Mouse (Mus musculus): Measurements from ENCODE around the gene Olfr1301. TPM values are rescaled to one million over a fixed set of nuclear protein-coding genes. Genes with fewer than 3 reads are reported as not detected.

Gene Olfr1301
- polyA plus RNA-seq (2015; fragmentation: Nextera tagmentation; extraction: Ambion mirVana) = not detected in 2 replicates

DNA sequence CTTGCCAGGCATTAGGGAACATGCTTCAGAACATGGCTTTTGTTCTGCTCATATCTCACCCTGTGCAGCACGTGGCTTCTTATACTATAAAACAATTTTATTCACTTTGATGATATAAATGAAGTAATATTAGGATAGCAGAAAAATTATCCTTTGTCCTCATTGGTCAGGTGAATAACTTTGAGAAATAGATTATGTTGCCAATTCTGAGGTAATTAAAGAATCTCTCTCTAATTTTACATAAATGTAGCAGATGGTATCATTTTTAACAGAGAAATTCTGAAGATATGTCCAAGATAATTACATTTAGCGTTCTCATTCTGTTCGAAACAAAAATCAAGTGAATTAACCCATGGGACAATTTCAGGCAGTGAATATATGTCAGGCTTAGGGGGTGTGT is at the start of gene Olfr1301:
TSS of gene Olfr1301 (plus strand) at position 301 of the 400 bp plus-strand sequence.
- no peak within 1 kb of the TSS for H3K4me2 ChIP-seq (ENCODE audit: low read length)
- no peaks in the 10 kb centered on the region for H3K27me3 ChIP-seq (ENCODE audit: control insufficient read depth, insufficient read depth, low read depth, low read length)
- H3K9me3 ChIP-seq (replicated peaks; ENCODE audit: control insufficient read depth, low read length, poor library complexity, severe bottlenecking) = no peaks in the 10 kb centered on the region
- no peak within 1 kb of the TSS for H3K4me3 ChIP-seq (ENCODE audit: low read depth, low read length)
- no peaks in the 10 kb centered on the region for H3K36me3 ChIP-seq (ENCODE audit: control insufficient read depth, insufficient read depth, low read length)
- H3K4me1 ChIP-seq (ENCODE audit: control insufficient read depth, insufficient read depth, low read length) = no peaks in the 10 kb centered on the region
- WGBS = 87% methylated on average over 3 of the region's 3 CpGs
- H3K27ac ChIP-seq (ENCODE audit: low read length) = no peak within 1 kb of the TSS
- H3K9ac ChIP-seq (ENCODE audit: low read depth, low read length) = no peak within 1 kb of the TSS
- no peak for ATAC-seq

DNA sequence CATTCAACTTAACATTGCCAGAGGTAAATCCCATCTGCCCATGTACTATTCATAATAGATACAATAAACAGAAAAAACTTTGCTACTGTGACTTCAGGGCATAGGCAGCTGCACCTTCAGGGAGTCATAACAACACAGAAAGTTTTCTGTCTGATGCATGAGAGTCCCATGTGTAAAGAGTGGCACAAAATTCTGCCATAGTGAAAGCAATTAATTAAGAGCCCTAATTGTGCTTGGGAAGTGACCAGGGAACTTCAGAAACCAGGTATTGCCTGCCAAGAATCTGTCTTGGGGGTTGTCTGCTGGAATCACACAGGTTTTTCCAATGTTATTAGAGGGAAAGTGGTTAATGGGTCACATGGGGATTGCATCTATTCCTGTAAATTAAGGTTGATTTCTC is 24.1 kb upstream of the Olfr1301 start:
- H3K4me1 ChIP-seq (ENCODE audit: control insufficient read depth, insufficient read depth, low read length) = no peaks in the 10 kb centered on the region
- no peak overlapping the region for H3K4me3 ChIP-seq (ENCODE audit: low read depth, low read length)
- H3K9ac ChIP-seq (ENCODE audit: low read depth, low read length) = no peak overlapping the region
- H3K4me2 ChIP-seq (ENCODE audit: low read length) = no peak overlapping the region
- no peak for ATAC-seq
- H3K36me3 ChIP-seq (ENCODE audit: control insufficient read depth, insufficient read depth, low read length) = no peaks in the 10 kb centered on the region
- H3K27ac ChIP-seq (ENCODE audit: low read length) = no peak overlapping the region
- H3K9me3 ChIP-seq (replicated peaks; ENCODE audit: control insufficient read depth, low read length, poor library complexity, severe bottlenecking) = no peaks in the 10 kb centered on the region
- no peaks in the 10 kb centered on the region for H3K27me3 ChIP-seq (ENCODE audit: control insufficient read depth, insufficient read depth, low read depth, low read length)

DNA sequence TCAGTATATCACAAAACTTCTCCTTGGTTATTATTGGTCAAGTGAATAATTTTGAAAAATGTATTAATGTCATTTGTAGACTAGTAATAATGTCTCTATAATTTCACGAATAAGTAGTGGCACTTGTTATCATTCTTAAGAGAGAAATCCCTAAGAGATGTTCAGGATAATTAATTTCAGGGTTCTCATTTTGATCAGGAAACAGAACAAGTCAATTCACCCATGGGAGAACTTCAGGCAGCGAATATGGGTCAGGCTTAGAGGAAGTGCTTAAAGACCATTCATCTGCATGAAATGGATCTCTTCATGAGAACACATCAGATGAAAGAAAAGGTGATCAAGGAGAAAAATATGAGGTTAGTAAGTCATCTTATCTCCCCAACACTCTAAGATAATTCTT is 26.3 kb downstream of the Olfr1301 start, which contains the start of gene Olfr1302:
TSS of gene Olfr1302 (plus strand) at position 301 of the 400 bp plus-strand sequence.
- Histone ChIP-seq H3K27me3 (ENCODE audit: control insufficient read depth, insufficient read depth, low read depth, low read length) (no peaks in the 10 kb centered on the region), H3K9ac (ENCODE audit: low read depth, low read length) (no peak within 1 kb of the TSS), H3K4me3 (ENCODE audit: low read depth, low read length) (no peak within 1 kb of the TSS), H3K4me2 (ENCODE audit: low read length) (no peak within 1 kb of the TSS), H3K36me3 (ENCODE audit: control insufficient read depth, insufficient read depth, low read length) (no peaks in the 10 kb centered on the region), H3K4me1 (ENCODE audit: control insufficient read depth, insufficient read depth, low read length) (no peaks in the 10 kb centered on the region), H3K9me3 (replicated peaks; ENCODE audit: control insufficient read depth, low read length, poor library complexity, severe bottlenecking) (no peaks in the 10 kb centered on the region), H3K27ac (ENCODE audit: low read length) (no peak within 1 kb of the TSS)
- ATAC-seq = no peak
- 78% methylated on average over 2 of the region's 2 CpGs for WGBS

Other genes starting within 250 kb of the Olfr1301 start
- not detected in 2 replicates for gene Olfr1293-ps, start 225.8 kb upstream of the Olfr1301 start, polyA plus RNA-seq (2015; fragmentation: Nextera tagmentation; extraction: Ambion mirVana)
- gene Olfr1294, start 210.7 kb upstream of the Olfr1301 start, polyA plus RNA-seq (2015; fragmentation: Nextera tagmentation; extraction: Ambion mirVana) = not detected in 2 replicates
- not detected in 2 replicates for gene Olfr1295, start 181.3 kb upstream of the Olfr1301 start, polyA plus RNA-seq (2015; fragmentation: Nextera tagmentation; extraction: Ambion mirVana)
- not detected in 2 replicates for gene Olfr1297, start 124.5 kb upstream of the Olfr1301 start, polyA plus RNA-seq (2015; fragmentation: Nextera tagmentation; extraction: Ambion mirVana)
- not detected in 2 replicates for gene Olfr1298, start 101.8 kb upstream of the Olfr1301 start, polyA plus RNA-seq (2015; fragmentation: Nextera tagmentation; extraction: Ambion mirVana)
- gene Olfr1299, start 89.6 kb upstream of the Olfr1301 start, polyA plus RNA-seq (2015; fragmentation: Nextera tagmentation; extraction: Ambion mirVana) = not detected in 2 replicates
- not detected in 2 replicates for gene Olfr1302, start 26.4 kb downstream of the Olfr1301 start, polyA plus RNA-seq (2015; fragmentation: Nextera tagmentation; extraction: Ambion mirVana)
- gene Olfr1303, start 69.3 kb downstream of the Olfr1301 start, polyA plus RNA-seq (2015; fragmentation: Nextera tagmentation; extraction: Ambion mirVana) = not detected in 2 replicates
- not detected in 2 replicates for gene Olfr1305, start 126.1 kb downstream of the Olfr1301 start, polyA plus RNA-seq (2015; fragmentation: Nextera tagmentation; extraction: Ambion mirVana)
- gene Olfr1306, start 165.3 kb downstream of the Olfr1301 start, polyA plus RNA-seq (2015; fragmentation: Nextera tagmentation; extraction: Ambion mirVana) = not detected in 2 replicates
- gene Olfr1307, start 198.4 kb downstream of the Olfr1301 start, polyA plus RNA-seq (2015; fragmentation: Nextera tagmentation; extraction: Ambion mirVana) = not detected in 2 replicates
- not detected in 2 replicates for gene Olfr1308, start 213.9 kb downstream of the Olfr1301 start, polyA plus RNA-seq (2015; fragmentation: Nextera tagmentation; extraction: Ambion mirVana)
- gene Olfr1309, start 239.3 kb downstream of the Olfr1301 start, polyA plus RNA-seq (2015; fragmentation: Nextera tagmentation; extraction: Ambion mirVana) = not detected in 2 replicates

All from midbrain, embryonic 16.5 days (tissue).